Mouse (Mus musculus): ENCODE data around the gene Abat. TPM values are rescaled to one million over a fixed set of nuclear protein-coding genes. Genes with fewer than 3 reads are reported as not detected.

Abat gene
- polyA plus RNA-seq, 1 experiment from 2014 or later: 18.1 TPM

- H3K9me3 ChIP-seq (ENCODE audit: control insufficient read depth, low read length): no peaks in the 10 kb centered on the region
- WGBS: 89% methylated on average over 2 of the region's 2 CpGs
- H3K4me3 ChIP-seq (ENCODE audit: low read depth, low read length): no peak overlapping the region
- no peak overlapping the region for H3K4me2 ChIP-seq
- no peak overlapping the region for H3K9ac ChIP-seq (ENCODE audit: low read length)
- H3K36me3 ChIP-seq (ENCODE audit: control insufficient read depth, insufficient read depth, low read length): no peaks in the 10 kb centered on the region
- no peak overlapping the region for H3K27ac ChIP-seq (ENCODE audit: low read depth, low read length)
- ATAC-seq (ENCODE audit: low FRiP score) (no peak), DNase-seq (ENCODE audit: low spot score, missing footprints) (no peak)
- H3K27me3 ChIP-seq (ENCODE audit: control insufficient read depth, insufficient read depth, low read length): no peaks in the 10 kb centered on the region
- H3K4me1 ChIP-seq (ENCODE audit: control insufficient read depth, insufficient read depth, low read length): no peaks in the 10 kb centered on the region
Observed at GRCm38 (mm10) chr16:8630419-8630818, 117.2 kb downstream of the Abat start.

- H3K4me2 ChIP-seq: no peak overlapping the region
- H3K9ac ChIP-seq (ENCODE audit: low read length): no peak overlapping the region
Observed at GRCm38 (mm10) chr16:8631428-8631827, 118.2 kb downstream of the Abat start.

GRCm38 (mm10) chr16:8636867-8637216, 123.6 kb downstream of the Abat start:
- Histone ChIP-seq H3K4me2 (peak overlapping the region; percentile 87), H3K36me3 (ENCODE audit: control insufficient read depth, insufficient read depth, low read length) (no peaks in the 10 kb centered on the region), H3K4me3 (ENCODE audit: low read depth, low read length) (peak overlapping the region; percentile 60), H3K27ac (ENCODE audit: low read depth, low read length) (peak overlapping the region; percentile 74), H3K9me3 (ENCODE audit: control insufficient read depth, low read length) (no peaks in the 10 kb centered on the region), H3K27me3 (ENCODE audit: control insufficient read depth, insufficient read depth, low read length) (no peaks in the 10 kb centered on the region), H3K4me1 (ENCODE audit: control insufficient read depth, insufficient read depth, low read length) (peaks cover 12% of the 10 kb centered on the region), H3K9ac (ENCODE audit: low read length) (peak overlapping the region; percentile 92)
- WGBS: 1% methylated on average over 13 of the region's 13 CpGs
- peak; percentile 96 for DNase-seq (ENCODE audit: low spot score, missing footprints)
- peak; percentile 18; the same call in 1 of the 2 replicates for ATAC-seq (ENCODE audit: low FRiP score)

More at GRCm38 (mm10) chr16:8631428-8631827, 118.2 kb downstream of the Abat start:
- Histone ChIP-seq H3K4me1 (ENCODE audit: control insufficient read depth, insufficient read depth, low read length) (peaks cover 8% of the 10 kb centered on the region), H3K9me3 (ENCODE audit: control insufficient read depth, low read length) (no peaks in the 10 kb centered on the region), H3K4me3 (ENCODE audit: low read depth, low read length) (no peak overlapping the region), H3K36me3 (ENCODE audit: control insufficient read depth, insufficient read depth, low read length) (no peaks in the 10 kb centered on the region), H3K27ac (ENCODE audit: low read depth, low read length) (no peak overlapping the region), H3K27me3 (ENCODE audit: control insufficient read depth, insufficient read depth, low read length) (no peaks in the 10 kb centered on the region)
- 89% methylated on average over 5 of the region's 5 CpGs for WGBS
- ATAC-seq (ENCODE audit: low FRiP score) (no peak), DNase-seq (ENCODE audit: low spot score, missing footprints) (no peak)

- peak within 1 kb of the TSS; percentile 87 for H3K4me2 ChIP-seq
- no peaks in the 10 kb centered on the region for H3K27me3 ChIP-seq (ENCODE audit: control insufficient read depth, insufficient read depth, low read length)
- ATAC-seq (ENCODE audit: low FRiP score) (peak; percentile 91), DNase-seq (ENCODE audit: low spot score, missing footprints) (peak; percentile 98)
- H3K4me3 ChIP-seq (ENCODE audit: low read depth, low read length): peak within 1 kb of the TSS; percentile 60
- peaks cover 12% of the 10 kb centered on the region for H3K4me1 ChIP-seq (ENCODE audit: control insufficient read depth, insufficient read depth, low read length)
- WGBS: under 1% methylated on average over 59 of the region's 59 CpGs
- H3K36me3 ChIP-seq (ENCODE audit: control insufficient read depth, insufficient read depth, low read length): no peaks in the 10 kb centered on the region
- H3K27ac ChIP-seq (ENCODE audit: low read depth, low read length): peak within 1 kb of the TSS; percentile 74
- H3K9me3 ChIP-seq (ENCODE audit: control insufficient read depth, low read length): no peaks in the 10 kb centered on the region
- H3K9ac ChIP-seq (ENCODE audit: low read length): peak within 1 kb of the TSS; percentile 92
Observed at GRCm38 (mm10) chr16:8637217-8638051, 124.2 kb downstream of the Abat start, which contains the start of the genes Pmm2 and Tmem186. Pmm2 (plus strand) TSS chr16:8637674. Tmem186 (minus strand) TSS chr16:8637712.

GRCm38 (mm10) chr16:8638131-8638530, 124.9 kb downstream of the Abat start:
- Histone ChIP-seq H3K36me3 (ENCODE audit: control insufficient read depth, insufficient read depth, low read length) (peaks cover 5% of the 10 kb centered on the region), H3K4me1 (ENCODE audit: control insufficient read depth, insufficient read depth, low read length) (peaks cover 12% of the 10 kb centered on the region), H3K27ac (ENCODE audit: low read depth, low read length) (no peak overlapping the region; the same call in 1 of the 2 replicates), H3K9ac (ENCODE audit: low read length) (peak overlapping the region; percentile 92), H3K9me3 (ENCODE audit: control insufficient read depth, low read length) (no peaks in the 10 kb centered on the region), H3K4me3 (ENCODE audit: low read depth, low read length) (peak overlapping the region; percentile 60), H3K27me3 (ENCODE audit: control insufficient read depth, insufficient read depth, low read length) (no peaks in the 10 kb centered on the region), H3K4me2 (peak overlapping the region; percentile 87)
- DNase-seq (ENCODE audit: low spot score, missing footprints) (no peak), ATAC-seq (ENCODE audit: low FRiP score) (no peak)
- WGBS: 52% methylated on average over 7 of the region's 7 CpGs

GRCm38 (mm10) chr16:8639466-8640191, 126.4 kb downstream of the Abat start:
- peaks cover 6% of the 10 kb centered on the region for H3K36me3 ChIP-seq (ENCODE audit: control insufficient read depth, insufficient read depth, low read length)
- DNase-seq (ENCODE audit: low spot score, missing footprints): no peak
- H3K4me3 ChIP-seq (ENCODE audit: low read depth, low read length): no peak overlapping the region
- no peaks in the 10 kb centered on the region for H3K27me3 ChIP-seq (ENCODE audit: control insufficient read depth, insufficient read depth, low read length)
- no peak overlapping the region for H3K9ac ChIP-seq (ENCODE audit: low read length)
- H3K4me1 ChIP-seq (ENCODE audit: control insufficient read depth, insufficient read depth, low read length): peaks cover 12% of the 10 kb centered on the region
- 91% methylated on average over 11 of the region's 11 CpGs for WGBS
- H3K9me3 ChIP-seq (ENCODE audit: control insufficient read depth, low read length): no peaks in the 10 kb centered on the region
- ATAC-seq (ENCODE audit: low FRiP score): no peak
- no peak overlapping the region for H3K4me2 ChIP-seq
- no peak overlapping the region for H3K27ac ChIP-seq (ENCODE audit: low read depth, low read length)

- no peaks in the 10 kb centered on the region for H3K4me1 ChIP-seq (ENCODE audit: control insufficient read depth, insufficient read depth, low read length)
- H3K36me3 ChIP-seq (ENCODE audit: control insufficient read depth, insufficient read depth, low read length): peaks cover 8% of the 10 kb centered on the region
- DNase-seq (ENCODE audit: low spot score, missing footprints): no peak
- H3K4me3 ChIP-seq (ENCODE audit: low read depth, low read length): no peak overlapping the region
- no peak overlapping the region for H3K9ac ChIP-seq (ENCODE audit: low read length)
- H3K9me3 ChIP-seq (ENCODE audit: control insufficient read depth, low read length): no peaks in the 10 kb centered on the region
- 79% methylated on average over 2 of the region's 2 CpGs for whole genome bisulfite sequencing
- H3K27me3 ChIP-seq (ENCODE audit: control insufficient read depth, insufficient read depth, low read length): no peaks in the 10 kb centered on the region
- no peak overlapping the region for H3K4me2 ChIP-seq
- ATAC-seq (ENCODE audit: low FRiP score): no peak; the same call in 1 of the 2 replicates
- H3K27ac ChIP-seq (ENCODE audit: low read depth, low read length): no peak overlapping the region
Observed at GRCm38 (mm10) chr16:8643855-8644254, 130.6 kb downstream of the Abat start.

GRCm38 (mm10) chr16:8645546-8645945, 132.3 kb downstream of the Abat start:
- 91% methylated on average over 6 of the region's 6 CpGs for WGBS
- Histone ChIP-seq H3K9me3 (ENCODE audit: control insufficient read depth, low read length) (no peaks in the 10 kb centered on the region), H3K27ac (ENCODE audit: low read depth, low read length) (no peak overlapping the region), H3K9ac (ENCODE audit: low read length) (no peak overlapping the region), H3K4me3 (ENCODE audit: low read depth, low read length) (no peak overlapping the region), H3K4me1 (ENCODE audit: control insufficient read depth, insufficient read depth, low read length) (no peaks in the 10 kb centered on the region), H3K4me2 (no peak overlapping the region), H3K36me3 (ENCODE audit: control insufficient read depth, insufficient read depth, low read length) (peaks cover 8% of the 10 kb centered on the region), H3K27me3 (ENCODE audit: control insufficient read depth, insufficient read depth, low read length) (no peaks in the 10 kb centered on the region)
- ATAC-seq (ENCODE audit: low FRiP score): no peak
- no peak for DNase-seq (ENCODE audit: low spot score, missing footprints)

- Histone ChIP-seq H3K4me3 (ENCODE audit: low read depth, low read length) (no peak overlapping the region), H3K4me1 (ENCODE audit: control insufficient read depth, insufficient read depth, low read length) (no peaks in the 10 kb centered on the region), H3K27ac (ENCODE audit: low read depth, low read length) (no peak overlapping the region), H3K4me2 (no peak overlapping the region), H3K27me3 (ENCODE audit: control insufficient read depth, insufficient read depth, low read length) (no peaks in the 10 kb centered on the region), H3K36me3 (ENCODE audit: control insufficient read depth, insufficient read depth, low read length) (peaks cover 2% of the 10 kb centered on the region; the same call in 1 of the 2 replicates), H3K9me3 (ENCODE audit: control insufficient read depth, low read length) (no peaks in the 10 kb centered on the region), H3K9ac (ENCODE audit: low read length) (no peak overlapping the region)
- no peak for DNase-seq (ENCODE audit: low spot score, missing footprints)
- 93% methylated on average over 3 of the region's 3 CpGs for WGBS
- ATAC-seq (ENCODE audit: low FRiP score): no peak
Observed at GRCm38 (mm10) chr16:8650007-8650406, 136.8 kb downstream of the Abat start.
